Mouse (Mus musculus) urinary bladder, postnatal 10 days (tissue): ENCODE data around the gene Pik3r5.

Source experiments
- DNase-seq: peaks from one replicate; pipeline ENCODE4 v3.0.0; 2022; ENCODE audit warnings: low spot score

Pik3r5 gene

GRCm38 (mm10) chr11:68531066-68531806 is 99.3 kb downstream of the Pik3r5 start:
- DNase-seq = no peak

- no peak for DNase-seq
Measured at GRCm38 (mm10) chr11:68531941-68532535, 100.1 kb downstream of the Pik3r5 start.

DNA sequence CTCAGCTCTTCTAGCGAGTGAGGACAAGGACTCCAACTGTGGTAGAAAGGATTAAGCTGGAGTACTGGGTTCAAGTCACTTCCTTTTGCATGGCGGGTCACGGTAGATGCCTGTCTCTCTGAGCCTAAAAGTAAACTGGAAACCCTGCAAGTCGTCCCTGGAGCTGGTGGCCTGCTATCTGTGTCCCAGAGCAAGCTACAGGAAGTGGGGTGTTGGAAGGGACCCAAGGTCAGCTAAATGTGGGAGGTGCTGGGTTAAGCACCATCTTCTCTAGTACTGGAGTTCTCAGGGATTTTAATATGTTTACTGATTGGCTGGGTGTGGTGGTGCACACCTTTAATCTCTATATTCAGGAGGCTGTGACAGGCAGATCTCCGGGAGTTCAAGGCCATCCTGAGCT is 100.9 kb downstream of the Pik3r5 start:
- DNase-seq = no peak

GRCm38 (mm10) chr11:68533971-68534475 is 102.1 kb downstream of the Pik3r5 start:
- no peak for DNase-seq

DNA sequence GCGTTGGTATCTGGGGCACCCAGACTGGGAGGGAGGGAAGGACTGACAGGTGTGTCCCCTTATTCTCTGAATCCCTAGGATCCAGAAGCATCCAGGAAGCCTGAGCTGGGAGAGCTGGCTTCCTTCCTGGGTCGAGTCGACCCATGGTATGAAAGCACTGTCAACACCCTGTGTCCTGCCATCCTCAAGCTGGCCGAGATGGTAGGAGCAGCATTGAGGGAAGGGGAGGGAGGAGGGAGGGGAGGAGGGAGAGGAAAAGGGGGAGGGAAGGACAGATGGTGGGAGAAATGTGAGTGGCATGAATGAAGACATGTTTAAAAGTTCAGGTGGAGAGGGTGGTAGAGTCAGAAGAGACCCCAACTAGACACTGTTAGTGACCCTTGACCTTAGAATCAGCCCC is 104.1 kb downstream of the Pik3r5 start:
- no peak for DNase-seq

GRCm38 (mm10) chr11:68536465-68536864 is 104.5 kb downstream of the Pik3r5 start:
- no peak for DNase-seq

- no peak for DNase-seq
Measured at GRCm38 (mm10) chr11:68539621-68540020, 107.7 kb downstream of the Pik3r5 start.

- no peak for DNase-seq
Measured at GRCm38 (mm10) chr11:68544554-68544953, 112.6 kb downstream of the Pik3r5 start.

DNA sequence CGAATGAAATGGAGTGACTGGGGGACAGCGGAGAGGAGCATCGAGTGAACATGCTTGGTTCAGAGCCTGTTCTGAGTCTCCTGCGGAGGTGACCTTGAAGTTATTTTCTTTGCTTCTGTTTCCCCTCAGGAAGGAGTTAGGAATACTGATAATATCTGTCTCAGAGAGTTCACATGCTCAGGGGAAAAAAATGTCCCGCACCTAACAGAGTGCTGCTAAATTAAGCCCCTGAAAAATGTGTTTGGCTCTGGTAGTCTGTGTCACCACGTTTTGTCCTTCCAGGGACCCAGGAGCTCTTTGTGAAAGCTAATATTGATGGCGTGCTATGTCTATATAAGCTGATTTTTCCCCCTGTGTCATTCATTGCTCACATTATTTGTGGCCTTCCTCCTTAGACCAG is 113.3 kb downstream of the Pik3r5 start:
- no peak for DNase-seq

- no peak for DNase-seq
Measured at GRCm38 (mm10) chr11:68545682-68546222, 113.8 kb downstream of the Pik3r5 start.
